ENCODE assay signal across 14 mouse cellular contexts in genomic region chr1:152618381-152618780, GRCm38 (mm10).
A peak's percentile ranks its signal among the peaks of the same experiment; 100 is the strongest.
DNase-seq lines count a peak whose midpoint lies in the region; ATAC-seq and TF ChIP-seq lines count a peak whose summit lies in the region.
"Had no signal": no experiment of that assay in that cellular context is flagged by ENCODE, and none has a peak within 500 bp of the region (broad histone marks: within the 10 kb centered on the region; RNA-seq: fewer than 3 reads in every experiment).

No protein-coding gene starts in this region.

- H3K4me3 ChIP-seq in forebrain, postnatal 0 days (ENCODE audit: low read depth, low read length): no peak overlapping the region
- H3K4me3 ChIP-seq in forebrain, embryonic 12.5 days (replicated peaks): no peak overlapping the region
- H3K4me3 ChIP-seq in kidney, embryonic 15.5 days (replicated peaks): no peak overlapping the region
- no peak overlapping the region for H3K4me3 ChIP-seq in testis, adult 2 months (ENCODE audit: control insufficient read depth, low read depth, low read length)
- no peak overlapping the region for H3K4me3 ChIP-seq in macrophage (ENCODE audit: inconsistent target)
- H3K4me3 ChIP-seq: erythroblast, embryonic 14.5 days; limb, embryonic 15.5 days had no signal

- no peaks in the 10 kb centered on the region for H3K27me3 ChIP-seq in forebrain, postnatal 0 days (ENCODE audit: insufficient read depth, low read length)
- H3K27me3 ChIP-seq in forebrain, embryonic 12.5 days: no peaks in the 10 kb centered on the region
- H3K27me3 ChIP-seq in kidney, embryonic 15.5 days: no peaks in the 10 kb centered on the region
- H3K27me3 ChIP-seq in testis, adult 2 months (ENCODE audit: control insufficient read depth, insufficient read depth, low read length): no peaks in the 10 kb centered on the region
- H3K27me3 ChIP-seq: limb, embryonic 15.5 days had no signal

- no peaks in the 10 kb centered on the region for H3K9me3 ChIP-seq in forebrain, postnatal 0 days (ENCODE audit: low read length)
- no peaks in the 10 kb centered on the region for H3K9me3 ChIP-seq in forebrain, embryonic 12.5 days
- no peaks in the 10 kb centered on the region for H3K9me3 ChIP-seq in kidney, embryonic 15.5 days (replicated peaks)
- H3K9me3 ChIP-seq: limb, embryonic 15.5 days had no signal

- TF ChIP-seq CTCF in forebrain, postnatal 0 days (IDR thresholded peaks at IDR 0.05; ENCODE audit: low read depth): peak; percentile 43
- TF ChIP-seq CTCF in testis, adult 2 months (IDR thresholded peaks at IDR 0.05; ENCODE audit: control insufficient read depth, insufficient read depth, insufficient replicate concordance, low read depth, low read length): peak; percentile 15; the same call in 1 of the 2 replicates

- TF ChIP-seq POLR2A in testis, adult 2 months (IDR thresholded peaks at IDR 0.05; ENCODE audit: control insufficient read depth, low read depth, low read length): no peak

- 55% methylated on average over 1 of the region's 1 CpGs for WGBS in forebrain, postnatal 0 days
- WGBS in forebrain, embryonic 12.5 days: 47% methylated on average over 1 of the region's 1 CpGs
- WGBS in kidney, embryonic 15.5 days: 53% methylated on average over 1 of the region's 1 CpGs
- WGBS in macrophage (ENCODE audit: missing documents): 94% methylated on average over 1 of the region's 1 CpGs

- no peak for DNase-seq in forebrain, postnatal 0 days
- DNase-seq in kidney, adult 18-20 months: no peak
- no peak for DNase-seq in testis, postnatal 10 days (ENCODE audit: low spot score)
- no peak for DNase-seq in layer of hippocampus, postnatal 14 days (ENCODE audit: low spot score in 2 of 2)
- DNase-seq: adrenal gland, postnatal 14 days; cerebellum, adult 11-12 months; kidney, adult 8-10 months; layer of hippocampus, postnatal 36 days had no signal

- no peak overlapping the region for H3K27ac ChIP-seq in forebrain, postnatal 0 days (ENCODE audit: low read depth, low read length)
- H3K27ac ChIP-seq in forebrain, embryonic 12.5 days: no peak overlapping the region
- H3K27ac ChIP-seq in kidney, embryonic 15.5 days: 0 out of 2 replicates have a peak overlapping the region, but pooled peaks have one; percentile 23
- no peak overlapping the region for H3K27ac ChIP-seq in testis, adult 2 months (ENCODE audit: control insufficient read depth, insufficient read depth, low read depth, low read length)
- H3K27ac ChIP-seq in macrophage: peak overlapping the region; percentile 59
- H3K27ac ChIP-seq: limb, embryonic 15.5 days had no signal

- H3K9ac ChIP-seq in forebrain, postnatal 0 days: no peak overlapping the region
- H3K9ac ChIP-seq in forebrain, embryonic 12.5 days: no peak overlapping the region
- H3K9ac ChIP-seq in kidney, embryonic 15.5 days: no peak overlapping the region
- H3K9ac ChIP-seq: limb, embryonic 15.5 days had no signal

- H3K4me1 ChIP-seq in forebrain, postnatal 0 days (ENCODE audit: insufficient read depth): no peaks in the 10 kb centered on the region
- peaks cover 4% of the 10 kb centered on the region for H3K4me1 ChIP-seq in forebrain, embryonic 12.5 days
- H3K4me1 ChIP-seq in kidney, embryonic 15.5 days: peaks cover 83% of the 10 kb centered on the region
- no peaks in the 10 kb centered on the region; the same call in none of the 2 replicates for H3K4me1 ChIP-seq in testis, adult 2 months (ENCODE audit: control insufficient read depth, insufficient read depth, low read length)

- peaks cover 79% of the 10 kb centered on the region; the same call in 1 of the 2 replicates for H3K79me2 ChIP-seq in macrophage (ENCODE audit: inconsistent target)

- ATAC-seq in forebrain, postnatal 0 days: no peak
- ATAC-seq in forebrain, embryonic 12.5 days (ENCODE audit: low FRiP score): no peak
- ATAC-seq in kidney, embryonic 15.5 days (replicated peaks; ENCODE audit: low FRiP score): no peak

- H3K4me2 ChIP-seq in forebrain, postnatal 0 days (ENCODE audit: low read depth): no peak overlapping the region
- H3K4me2 ChIP-seq in forebrain, embryonic 12.5 days: no peak overlapping the region
- H3K4me2 ChIP-seq in kidney, embryonic 15.5 days: no peak overlapping the region
- H3K4me2 ChIP-seq: limb, embryonic 15.5 days had no signal

- H3K36me3 ChIP-seq in forebrain, postnatal 0 days (ENCODE audit: insufficient read depth): no peaks in the 10 kb centered on the region
- 0 out of 2 replicates have a peak, but pooled peaks cover 3% of the 10 kb centered on the region for H3K36me3 ChIP-seq in forebrain, embryonic 12.5 days (replicated peaks)
- H3K36me3 ChIP-seq in kidney, embryonic 15.5 days: peaks cover 18% of the 10 kb centered on the region
- no peaks in the 10 kb centered on the region for H3K36me3 ChIP-seq in testis, adult 2 months (ENCODE audit: control insufficient read depth, insufficient read depth, low read length)
- peaks cover 11% of the 10 kb centered on the region for H3K36me3 ChIP-seq in macrophage (ENCODE audit: inconsistent target)

Comparison
In these comparisons a context has a peak if more than half of its experiments do, and no peak if none do; other contexts are left out.
1. H3K27ac ChIP-seq: peak in kidney, embryonic 15.5 days (single experiment) and macrophage (single experiment); none in forebrain, postnatal 0 days (single experiment), forebrain, embryonic 12.5 days (single experiment) and testis, adult 2 months (single experiment).